Mouse (Mus musculus) cerebellum, postnatal 4 days (tissue): ENCODE data around the gene Mgp.

Experiments
- DNase-seq, 2 experiments: peaks; one replicate each; pipeline ENCODE4 v3.0.0; 2022; ENCODE audit warnings: low spot score in 2 of 2, mixed read lengths in 1 of 2

The Mgp gene

DNA sequence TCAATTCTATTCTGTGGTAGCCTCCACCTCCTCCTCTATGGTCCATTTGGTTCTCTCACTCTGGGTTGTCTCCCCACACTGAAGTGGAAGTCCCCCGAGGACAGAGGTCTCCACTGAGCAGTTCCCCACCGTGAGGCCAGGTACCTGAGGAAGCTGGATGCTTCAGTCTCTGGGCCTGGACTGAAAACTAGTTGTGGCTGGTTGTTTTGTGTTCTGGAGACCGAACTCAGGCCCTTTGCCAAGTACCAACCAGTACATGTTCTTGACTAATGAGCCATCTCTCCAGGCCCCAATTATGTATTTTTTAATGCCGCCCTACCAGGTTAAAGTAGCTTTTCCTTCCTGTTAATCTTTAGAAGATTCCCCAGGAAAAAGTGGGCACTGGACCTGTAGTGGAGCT is 23.3 kb downstream of the Mgp start:
- no peak for DNase-seq

DNA sequence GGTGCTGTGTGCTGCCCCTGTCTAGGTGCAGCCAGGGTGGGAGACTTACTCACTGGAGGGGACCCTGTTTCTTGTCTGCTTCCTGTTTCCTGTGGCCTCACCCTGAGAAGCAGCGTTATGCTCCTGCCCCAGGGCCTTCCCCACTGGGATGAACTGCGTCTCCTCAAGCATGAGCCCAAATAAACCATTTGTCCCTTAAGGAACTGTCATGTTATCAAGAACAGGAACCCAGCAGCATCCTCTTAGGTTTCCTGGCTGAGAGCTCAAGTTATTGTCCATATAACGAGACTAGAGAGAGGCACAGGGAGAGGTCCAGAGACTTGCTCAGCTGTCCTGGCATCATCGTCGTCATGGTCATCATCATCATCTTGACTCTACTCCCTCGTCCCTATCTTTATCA is 25.4 kb downstream of the Mgp start:
- no peak for DNase-seq

DNA sequence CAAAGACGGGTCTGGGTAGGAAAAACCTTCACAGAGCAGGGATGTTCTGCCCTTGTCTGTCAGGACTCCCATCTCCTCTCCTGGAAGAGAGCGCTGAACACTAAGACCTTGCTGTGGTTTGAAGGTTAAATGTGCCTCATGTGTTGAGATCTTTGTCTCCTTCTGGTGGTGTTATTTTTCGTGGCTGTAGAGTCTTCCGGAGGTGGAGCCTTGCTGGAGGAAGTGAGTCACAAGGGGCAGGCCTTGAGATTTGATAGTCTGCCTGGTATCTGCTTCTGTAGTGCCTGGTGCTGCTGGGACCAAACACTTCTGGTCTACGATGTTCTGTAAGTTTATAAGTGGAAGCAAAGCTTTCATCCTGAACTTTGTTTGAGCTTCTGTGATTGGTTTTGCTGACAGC is 26.7 kb downstream of the Mgp start:
- no peak for DNase-seq

DNA sequence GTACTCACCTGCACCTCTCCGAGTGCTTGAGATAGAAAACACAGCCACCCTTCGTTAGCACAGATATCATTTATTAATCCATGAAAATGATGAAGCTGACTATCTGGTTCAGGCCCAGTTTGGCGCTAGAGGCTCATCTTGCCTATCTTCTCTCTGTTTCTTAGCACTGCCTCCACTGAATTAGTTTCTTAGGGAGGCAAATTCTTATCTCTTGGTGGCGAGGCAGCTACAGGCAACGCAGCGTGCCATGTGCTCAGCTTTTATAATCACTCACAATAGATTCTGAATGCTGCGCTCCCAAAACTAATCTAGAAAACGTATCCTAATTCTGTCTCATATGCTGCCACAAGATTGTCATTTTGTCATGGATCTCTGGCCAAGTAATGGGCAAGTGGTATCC is 27.2 kb downstream of the Mgp start:
- no peak for DNase-seq

DNA sequence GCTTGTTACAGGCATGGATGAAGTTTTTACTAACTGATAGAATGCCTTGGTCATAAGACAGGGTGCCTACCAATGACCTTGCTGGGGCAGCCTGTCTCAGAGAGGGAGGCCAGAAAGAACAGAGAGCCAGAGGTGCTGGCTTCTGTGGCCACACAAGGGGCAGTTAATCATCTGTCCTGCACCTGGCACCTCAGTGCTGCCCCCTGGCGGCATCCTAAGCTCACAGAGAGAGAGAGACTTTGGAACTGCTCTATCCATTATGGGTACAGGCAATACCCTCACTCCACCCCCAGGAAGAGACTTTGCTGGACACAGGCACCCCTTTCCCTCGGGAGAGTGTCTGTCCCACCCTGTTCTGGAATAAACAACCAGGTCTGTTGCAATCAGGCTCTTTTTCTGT is 27.8 kb downstream of the Mgp start:
- peak in 1 of 2 experiments; percentile 23 for DNase-seq

DNA sequence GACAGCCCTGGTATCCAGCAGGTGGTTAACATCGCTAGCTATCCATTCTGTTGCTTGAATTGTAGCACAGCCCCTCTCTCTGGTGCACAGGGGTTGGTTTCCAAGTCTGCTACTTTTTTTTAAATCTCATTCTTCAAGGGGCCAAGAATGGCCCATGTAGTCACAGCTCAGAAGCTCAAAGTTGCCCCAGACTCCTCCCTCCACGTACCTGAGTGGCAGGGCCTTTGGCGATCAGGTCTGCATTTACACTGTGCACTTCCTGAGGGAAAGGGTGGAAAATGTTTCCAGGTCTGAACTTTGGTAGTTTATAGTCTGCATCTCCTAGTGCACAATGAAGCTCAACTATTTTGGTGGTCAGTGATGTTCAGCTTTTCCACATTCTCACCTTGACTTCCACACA is 28.4 kb downstream of the Mgp start:
- no peak for DNase-seq

DNA sequence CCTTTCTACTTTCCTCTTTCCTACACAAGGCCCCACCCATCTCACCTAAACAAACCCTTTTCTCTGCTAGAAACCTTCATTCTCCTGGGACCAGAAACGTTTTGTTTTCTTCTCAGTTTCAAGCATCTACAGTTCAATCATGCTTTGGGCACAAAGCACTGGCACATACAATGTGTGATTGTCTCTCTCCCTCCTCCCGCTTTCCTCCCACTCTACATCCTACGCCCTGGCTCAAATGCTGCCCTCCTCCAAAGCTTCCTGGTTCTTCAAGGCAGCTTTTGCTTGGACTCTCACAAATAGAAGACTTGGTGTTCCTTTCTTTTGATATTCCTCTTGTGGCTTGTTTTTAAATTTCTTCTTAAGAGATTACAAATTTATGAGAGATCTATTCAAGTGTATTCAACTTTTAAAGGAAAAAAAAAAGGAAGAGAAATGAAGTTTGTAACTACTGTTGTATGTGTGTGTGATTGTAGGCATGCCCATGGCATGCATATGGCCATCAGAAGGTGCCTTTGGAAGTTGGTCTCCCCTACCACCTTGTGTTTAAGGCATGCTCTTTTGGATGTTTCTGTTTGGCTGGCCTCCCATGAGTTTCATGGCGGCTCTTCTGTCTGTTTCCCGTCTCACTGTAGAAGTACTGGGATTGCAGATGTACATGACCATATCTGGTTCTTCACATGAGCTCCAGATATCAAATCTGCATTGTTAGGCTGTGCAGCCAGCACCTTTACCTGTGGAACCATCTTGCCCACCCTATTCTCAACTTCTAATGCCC is 29.7 kb downstream of the Mgp start:
- no peak for DNase-seq

DNA sequence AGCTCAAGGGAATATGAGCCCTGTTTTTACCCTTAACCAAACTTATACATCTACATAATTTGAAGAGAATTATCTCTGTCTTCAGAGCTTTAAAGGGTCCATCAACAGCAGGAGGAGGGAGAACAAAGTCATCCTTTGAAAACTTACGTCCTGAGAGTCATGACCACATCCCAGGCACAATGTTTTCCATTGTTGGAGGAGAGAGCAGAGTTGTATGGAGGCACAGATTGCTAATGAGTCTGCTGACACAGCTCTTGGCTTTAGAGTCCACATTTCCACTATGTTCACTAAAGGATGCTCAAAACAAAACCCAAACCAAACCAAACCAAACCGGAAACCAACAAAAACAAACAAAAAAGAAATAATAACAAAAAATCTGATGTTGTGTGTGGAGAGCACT is 30.7 kb downstream of the Mgp start:
- no peak for DNase-seq

DNA sequence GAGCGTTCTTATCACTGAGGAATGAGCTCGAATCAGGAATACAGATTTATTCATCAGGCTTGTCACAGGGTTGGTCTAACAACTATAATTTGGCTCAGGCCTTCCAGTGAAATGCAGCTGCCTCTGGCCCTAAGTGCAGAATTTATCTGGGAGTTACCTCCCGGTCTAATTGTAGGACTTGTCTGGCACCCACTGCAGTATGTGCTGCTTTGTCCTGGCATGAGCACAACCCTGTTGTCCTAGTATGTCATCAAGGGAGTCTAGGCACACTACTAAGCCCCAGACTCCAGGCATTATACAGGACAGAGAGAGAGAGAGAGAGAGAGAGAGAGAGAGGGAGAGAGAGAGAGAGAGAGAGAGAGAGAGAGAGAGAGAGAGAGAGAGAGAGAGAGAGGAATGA is 38.3 kb downstream of the Mgp start:
- DNase-seq = no peak

DNA sequence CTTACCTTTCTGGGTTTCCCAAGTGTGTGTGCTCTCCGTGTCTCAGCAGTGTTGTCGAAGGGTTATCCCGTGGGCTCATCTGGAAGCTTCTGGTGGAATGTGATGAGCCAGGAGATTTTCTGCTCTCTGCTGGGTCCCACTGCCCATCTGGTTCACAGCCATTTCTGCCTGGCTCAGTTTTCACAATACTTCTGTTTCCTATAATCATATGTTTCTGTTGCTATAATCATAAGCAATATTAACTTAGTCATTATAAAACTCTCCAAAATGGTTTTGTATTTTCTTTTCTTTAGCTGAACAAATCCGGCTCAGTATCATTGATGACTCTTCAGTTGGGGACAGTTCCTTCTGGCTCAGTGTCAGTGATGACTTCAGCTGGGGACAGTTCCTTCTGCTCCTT is 40.3 kb downstream of the Mgp start, which contains the start of gene Smco3:
Gene Smco3, minus strand, starts transcription at position 101 of the 400 bp plus-strand sequence.
- DNase-seq = no peak

DNA sequence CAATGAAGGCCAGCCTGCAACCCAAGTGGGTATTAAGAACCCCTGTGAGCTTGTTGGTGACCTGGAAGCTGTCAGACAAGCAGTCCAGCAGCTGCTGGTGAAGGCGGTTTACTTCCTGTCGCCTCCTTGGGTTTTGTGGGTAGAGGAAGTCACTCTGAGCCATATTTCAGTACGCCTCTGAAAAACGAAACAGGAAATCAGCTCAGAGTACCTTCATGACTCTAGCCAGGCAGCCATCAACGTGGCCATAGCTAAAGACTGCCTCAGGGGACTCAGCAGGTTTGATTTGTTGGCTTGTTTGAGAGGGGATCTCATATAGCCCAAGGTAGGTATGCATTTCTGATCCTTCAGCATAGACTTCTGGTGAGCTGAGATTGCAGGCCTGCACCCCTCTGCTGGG is 43.9 kb downstream of the Mgp start:
- no peak for DNase-seq

DNA sequence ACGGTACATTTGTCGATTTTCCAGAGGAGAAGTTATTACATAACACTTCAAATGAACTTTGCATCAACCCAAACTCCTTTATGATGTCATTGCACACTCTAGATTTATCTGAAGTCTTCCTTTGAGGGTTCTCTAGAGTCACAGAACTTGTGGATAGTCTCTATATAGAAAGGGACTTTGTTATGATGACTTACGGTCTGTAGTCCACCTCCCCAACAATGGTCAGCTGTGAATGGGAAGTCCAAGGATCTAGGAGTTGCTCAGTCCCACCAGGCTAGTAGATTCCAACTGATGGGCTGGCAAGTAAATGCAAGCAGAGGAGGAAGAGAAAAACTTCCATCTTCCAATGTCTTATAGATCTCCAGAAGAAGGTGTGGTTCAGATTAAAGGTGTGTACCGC is 46.9 kb downstream of the Mgp start:
- no peak for DNase-seq

DNA sequence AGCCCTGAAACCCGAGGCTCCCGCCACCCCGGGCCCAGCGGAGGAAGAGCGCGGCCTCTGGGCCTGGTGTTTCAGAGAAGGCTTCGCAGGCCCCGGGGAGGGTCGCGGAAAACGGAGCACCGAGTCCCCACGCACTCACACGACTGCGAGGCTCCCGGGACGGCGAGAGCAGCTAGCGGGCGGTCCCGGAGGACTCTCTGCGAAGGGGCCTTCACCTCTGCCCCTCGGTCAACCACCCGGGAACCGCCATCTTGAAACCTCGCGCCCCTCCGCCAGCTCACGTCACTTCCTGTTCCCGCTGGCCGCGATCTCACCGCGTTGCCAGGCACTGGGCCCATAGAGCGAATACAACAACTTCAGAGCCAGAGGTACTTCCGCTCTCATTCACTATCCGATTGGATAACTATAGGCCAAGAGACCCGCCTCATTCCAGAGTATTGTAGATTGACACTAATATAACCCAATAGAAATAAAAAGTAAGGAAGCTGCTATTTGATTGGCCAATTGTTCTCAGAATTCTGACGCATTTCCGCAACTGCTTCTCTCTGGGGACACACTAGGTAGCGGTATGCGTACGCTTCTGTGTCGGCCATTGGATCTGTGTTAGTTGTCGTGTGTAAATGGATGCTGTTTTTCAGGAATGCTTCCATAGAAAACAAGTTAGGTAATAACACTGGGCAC is 47.6 kb downstream of the Mgp start, which contains the start of gene Wbp11:
Gene Wbp11, minus strand, starts transcription at position 353 of the 681 bp plus-strand sequence.
- peak; percentile 84 to 91 for DNase-seq

DNA sequence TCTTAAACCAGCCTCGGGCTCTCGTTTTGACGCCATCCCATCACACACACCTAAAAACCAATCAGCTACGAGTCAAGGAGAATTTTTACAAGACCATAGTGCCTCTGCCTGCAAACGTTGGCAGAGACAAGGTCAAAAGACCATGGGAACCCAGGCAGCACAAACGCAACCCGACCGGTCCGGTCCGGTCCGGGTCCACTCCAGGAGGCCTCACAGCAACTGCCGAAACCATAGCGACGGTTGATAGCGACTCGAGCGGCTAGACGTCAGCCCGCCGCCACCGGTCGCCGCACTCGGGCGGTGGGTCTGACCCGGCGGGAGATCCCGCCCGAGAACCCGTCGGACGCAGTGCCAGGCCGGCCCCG is 48.1 kb downstream of the Mgp start, which contains the start of gene BC049715:
Gene BC049715, plus strand, starts transcription at position 111 of the 365 bp plus-strand sequence.
- no peak for DNase-seq

DNA sequence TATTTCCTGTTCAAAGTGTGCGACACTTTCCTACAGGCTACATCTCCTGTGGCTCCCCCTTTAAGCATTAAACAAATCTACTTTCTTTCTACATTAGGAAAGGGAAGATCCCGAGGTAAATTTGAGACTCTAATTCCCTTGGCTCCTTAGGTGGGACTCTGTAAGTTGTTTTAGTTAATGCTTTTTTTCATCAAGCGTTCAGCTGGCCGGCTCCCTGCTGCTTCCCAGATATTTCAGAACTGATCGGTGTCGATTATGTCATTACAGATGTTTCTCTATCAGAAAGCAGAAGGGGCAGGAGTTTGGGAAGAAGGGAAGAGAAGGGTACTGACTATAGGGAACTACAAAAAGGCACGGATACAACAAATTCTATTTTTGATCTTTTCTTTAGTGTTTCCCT is 48.5 kb downstream of the Mgp start:
- DNase-seq = no peak

DNA sequence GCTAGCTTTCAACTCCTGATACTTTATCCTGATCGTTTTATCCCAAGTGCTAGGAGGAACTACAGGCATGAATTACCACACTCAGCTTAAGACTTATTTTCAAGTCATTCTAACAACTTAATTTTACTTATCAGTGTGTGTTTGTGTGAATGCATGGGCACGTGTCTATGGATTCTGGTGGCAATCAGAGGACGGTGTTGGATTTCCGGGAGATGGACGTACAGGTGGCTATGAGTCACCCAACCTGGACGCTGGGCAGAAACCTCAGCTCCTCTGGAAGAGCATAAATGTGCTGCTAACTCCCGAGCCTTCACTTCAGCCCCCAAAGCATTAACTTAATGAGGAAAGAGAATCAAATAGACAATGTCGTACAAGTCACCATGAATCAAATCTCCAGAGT is 50.6 kb downstream of the Mgp start:
- no peak for DNase-seq
